In the genomic region with DNA sequence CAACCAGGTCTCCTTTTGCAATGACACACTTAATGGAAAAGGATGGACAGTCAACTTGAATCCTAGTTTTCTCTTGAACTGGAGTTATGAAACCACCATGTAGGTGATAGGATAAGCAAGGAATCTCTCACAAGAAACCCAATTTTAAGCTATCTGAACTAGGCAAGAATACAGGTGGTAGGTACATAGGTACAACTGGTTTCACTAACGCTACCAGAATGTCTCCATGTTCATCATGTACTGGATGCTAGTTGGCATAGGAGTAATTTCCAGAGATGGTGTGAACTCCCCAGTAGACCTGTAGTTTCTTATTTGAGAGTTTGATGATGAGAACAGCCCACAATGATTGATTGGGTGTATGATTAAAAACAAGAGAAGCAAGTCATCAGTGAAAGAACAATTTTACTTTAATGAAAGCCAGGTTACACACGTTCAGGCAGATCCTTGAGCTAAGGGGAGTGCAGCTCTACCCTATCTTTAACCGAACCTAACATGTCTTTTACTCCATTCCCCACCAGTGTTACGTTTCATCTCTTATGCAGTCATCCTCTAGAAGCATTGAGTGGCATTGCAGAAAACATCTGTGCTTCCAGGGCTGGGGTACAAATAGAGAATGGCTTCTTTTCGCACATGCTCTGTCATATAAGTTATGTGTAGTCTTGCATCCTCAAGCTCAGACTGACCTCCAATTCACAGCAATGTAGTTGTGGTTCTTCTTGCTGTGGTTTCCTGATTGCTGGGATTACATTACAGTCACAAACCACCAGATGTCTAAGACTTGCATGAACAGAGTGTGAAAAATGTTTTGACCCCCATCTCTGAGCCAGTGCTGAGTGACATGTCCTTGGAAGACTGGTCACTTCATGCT, we compare ENCODE assay signal across 8 mouse cellular contexts. TPM values are rescaled to one million over a fixed set of nuclear protein-coding genes. Genes with fewer than 3 reads are reported as not detected.
A peak's percentile ranks its signal among the peaks of the same experiment; 100 is the strongest.
DNase-seq lines count a peak whose midpoint lies in the region; ATAC-seq and TF ChIP-seq lines count a peak whose summit lies in the region.

No protein-coding gene starts in this region.

- no peak for TF ChIP-seq CTCF in lung, embryonic 14.5 days (IDR thresholded peaks at IDR 0.05; ENCODE audit: low read depth)

- H3K27me3 ChIP-seq in lung, embryonic 14.5 days (ENCODE audit: insufficient read depth, low read length), result no peaks in the 10 kb centered on the region
- H3K27me3 ChIP-seq in intestine, embryonic 16.5 days (replicated peaks; ENCODE audit: control insufficient read depth, insufficient read depth, low read length), result no peaks in the 10 kb centered on the region
- H3K27me3 ChIP-seq in neural tube, embryonic 12.5 days (replicated peaks), result no peaks in the 10 kb centered on the region

- no peaks in the 10 kb centered on the region for H3K9me3 ChIP-seq in lung, embryonic 14.5 days (ENCODE audit: low read depth, low read length)
- H3K9me3 ChIP-seq in intestine, embryonic 16.5 days (ENCODE audit: control insufficient read depth, low read length), result no peaks in the 10 kb centered on the region
- H3K9me3 ChIP-seq in neural tube, embryonic 12.5 days, result no peaks in the 10 kb centered on the region

- ATAC-seq in lung, embryonic 14.5 days (ENCODE audit: insufficient read depth), result no peak
- ATAC-seq in intestine, embryonic 16.5 days, result no peak
- ATAC-seq in neural tube, embryonic 12.5 days (ENCODE audit: low FRiP score, low read depth), result no peak

- intact Hi-C loops in gastrocnemius, postnatal 14 days (cut with DNase I; ENCODE audit: low total_unique reads), result no loop called here
- intact Hi-C loops in left cerebral cortex, postnatal 4 days (cut with DNase I), result loop anchor here (5.0 kb wide), 1 partner anchor 86 kb away; a partner anchor contains a TSS

- H3K4me3 ChIP-seq in lung, embryonic 14.5 days (ENCODE audit: low read depth, low read length), result peak overlapping the region; percentile 58
- peak overlapping the region; percentile 71 for H3K4me3 ChIP-seq in intestine, embryonic 16.5 days (ENCODE audit: low read length)
- H3K4me3 ChIP-seq in neural tube, embryonic 12.5 days, result peak overlapping the region; percentile 57

- H3K9ac ChIP-seq in lung, embryonic 14.5 days, result peak overlapping the region; percentile 92
- H3K9ac ChIP-seq in intestine, embryonic 16.5 days (ENCODE audit: low read depth, low read length), result peak overlapping the region; percentile 89; the same call in 1 of the 2 replicates
- peak overlapping the region; percentile 85; the same call in 1 of the 2 replicates for H3K9ac ChIP-seq in neural tube, embryonic 12.5 days

- H3K36me3 ChIP-seq in lung, embryonic 14.5 days (ENCODE audit: insufficient read depth), result peaks cover 56% of the 10 kb centered on the region
- H3K36me3 ChIP-seq in intestine, embryonic 16.5 days (ENCODE audit: control insufficient read depth, insufficient read depth, low read length), result peaks cover 7% of the 10 kb centered on the region; the same call in 1 of the 2 replicates
- H3K36me3 ChIP-seq in neural tube, embryonic 12.5 days, result peaks cover 42% of the 10 kb centered on the region

- WGBS in lung, embryonic 14.5 days, result 33% methylated on average over 5 of the region's 5 CpGs
- 41% methylated on average over 5 of the region's 5 CpGs for WGBS in intestine, embryonic 16.5 days
- 48% methylated on average over 5 of the region's 5 CpGs for WGBS in neural tube, embryonic 12.5 days

- peaks cover 5% of the 10 kb centered on the region; the same call in 1 of the 2 replicates for H3K4me1 ChIP-seq in lung, embryonic 14.5 days (ENCODE audit: insufficient read depth)
- H3K4me1 ChIP-seq in intestine, embryonic 16.5 days (ENCODE audit: control insufficient read depth, insufficient read depth, low read length), result peaks cover 15% of the 10 kb centered on the region
- H3K4me1 ChIP-seq in neural tube, embryonic 12.5 days, result peaks cover 22% of the 10 kb centered on the region

- peak overlapping the region; percentile 87 for H3K4me2 ChIP-seq in lung, embryonic 14.5 days
- H3K4me2 ChIP-seq in intestine, embryonic 16.5 days (ENCODE audit: low read depth, low read length), result peak overlapping the region; percentile 83
- peak overlapping the region; percentile 73 for H3K4me2 ChIP-seq in neural tube, embryonic 12.5 days (replicated peaks)

- DNase-seq in lung, embryonic 14.5 days, result peak; percentile 54
- no peak for DNase-seq in lung, postnatal 4 days
- DNase-seq in embryo, embryonic 9.5 days (ENCODE audit: extremely low spot score), result peak; percentile 44
- DNase-seq in right cerebral cortex, adult 18-20 months, result no peak
- no peak for DNase-seq in gastrocnemius, postnatal 14 days
- no peak for DNase-seq in left cerebral cortex, postnatal 4 days

- peak overlapping the region; percentile 5; the same call in 1 of the 2 replicates for H3K27ac ChIP-seq in lung, embryonic 14.5 days (ENCODE audit: low read depth)
- H3K27ac ChIP-seq in intestine, embryonic 16.5 days (ENCODE audit: low read length), result peak overlapping the region; percentile 99; the same call in 1 of the 2 replicates
- no peak overlapping the region for H3K27ac ChIP-seq in neural tube, embryonic 12.5 days

RNA-seq across cellular contexts. Expression of a gene that starts 2.0 kb away (rescaled TPM):
- polyA plus RNA-seq in lung, embryonic 14.5 days (2014; fragmentation: Nextera tagmentation; extraction: Ambion mirVana), result 124 and 135 TPM in 2 replicates
- 136 and 142 TPM in 2 replicates for polyA plus RNA-seq in intestine, embryonic 16.5 days (2015; fragmentation: Nextera tagmentation; extraction: Ambion mirVana)
- 119 and 122 TPM in 2 replicates for polyA plus RNA-seq in neural tube, embryonic 12.5 days (2016; fragmentation: Nextera tagmentation; extraction: Ambion mirVana)
- total RNA-seq in gastrocnemius, postnatal 14 days (2021), result 10 to 100 TPM; 25.1 to 30.8 TPM
- 10 to 100 TPM; 43.5 to 54.6 TPM for total RNA-seq in left cerebral cortex, postnatal 4 days (2021)

RNA-seq across cellular contexts. Expression of a gene that starts 16.6 kb away (rescaled TPM):
- polyA plus RNA-seq in lung, embryonic 14.5 days (2014; fragmentation: Nextera tagmentation; extraction: Ambion mirVana), result 593 and 647 TPM in 2 replicates
- 137 and 155 TPM in 2 replicates for polyA plus RNA-seq in intestine, embryonic 16.5 days (2015; fragmentation: Nextera tagmentation; extraction: Ambion mirVana)
- polyA plus RNA-seq in neural tube, embryonic 12.5 days (2016; fragmentation: Nextera tagmentation; extraction: Ambion mirVana), result 777 and 861 TPM in 2 replicates
- total RNA-seq in gastrocnemius, postnatal 14 days (2021), result 100 to 1,000 TPM; 143 to 145 TPM
- total RNA-seq in left cerebral cortex, postnatal 4 days (2021), result 100 to 1,000 TPM; 539 to 583 TPM

Comparison
In these comparisons a context has a peak if more than half of its experiments do, and no peak if none do; other contexts are left out.
1. DNase-seq: peak in lung, embryonic 14.5 days (single experiment) and embryo, embryonic 9.5 days (single experiment); none in lung, postnatal 4 days (0 of 2), right cerebral cortex, adult 18-20 months (single experiment), gastrocnemius, postnatal 14 days (single experiment) and left cerebral cortex, postnatal 4 days (single experiment).
2. Peak in every context shown above with its lines, with median percentiles within 50 percentile points of each other: H3K4me2 ChIP-seq, H3K4me3 ChIP-seq and H3K9ac ChIP-seq.